Mouse (Mus musculus) hindbrain, embryonic 12.5 days (tissue): ENCODE results near the gene Plxnc1. TPM values are rescaled to one million over a fixed set of nuclear protein-coding genes. Genes with fewer than 3 reads are reported as not detected.

Experiments used
- ATAC-seq: fragments of 200-750 bp; cut with Nextera tagmentation; 2 replicates; pipeline ENCODE4 v1.8.0; 2017; ENCODE audit warnings: moderate TSS enrichment; ENCODE audit not compliant: low FRiP score
- H3K27ac ChIP-seq: fragments of 300-500 bp; sonication (generic); 2 replicates; pipeline ENCODE4 v1.5.1; 2016; ENCODE audit warnings: mild to moderate bottlenecking
- H3K27me3 ChIP-seq: fragments of 300-500 bp; sonication (generic); 2 replicates; pipeline ENCODE4 v1.6.1; 2016; ENCODE audit warnings: mild to moderate bottlenecking
- H3K36me3 ChIP-seq: fragments of 300-500 bp; sonication (generic); 2 replicates; pipeline ENCODE4 v1.6.1; 2016; ENCODE audit warnings: mild to moderate bottlenecking
- H3K4me1 ChIP-seq: fragments of 300-500 bp; sonication (generic); 2 replicates; pipeline ENCODE4 v1.6.1; 2016
- H3K4me2 ChIP-seq: fragments of 300-500 bp; sonication (generic); replicated peaks from 2 replicates; pipeline ENCODE4 v1.6.1; 2016; ENCODE audit warnings: mild to moderate bottlenecking
- H3K4me3 ChIP-seq: fragments of 300-500 bp; sonication (generic); 2 replicates; pipeline ENCODE4 v1.5.1; 2016; ENCODE audit warnings: mild to moderate bottlenecking
- H3K9ac ChIP-seq: fragments of 300-500 bp; sonication (generic); 2 replicates; pipeline ENCODE4 v1.6.1; 2016; ENCODE audit warnings: mild to moderate bottlenecking, moderate library complexity
- H3K9me3 ChIP-seq: fragments of 300-500 bp; sonication (generic); replicated peaks from 2 replicates; pipeline ENCODE4 v1.6.1; 2016; ENCODE audit warnings: mild to moderate bottlenecking
- WGBS: fragments of 180-500 bp; shearing (Covaris S2); methylation state at CpG from one replicate; pipeline ENCODE4 v1.1.7; 2016; 5-methylcytosine and 5-hydroxymethylcytosine counted together
- polyA plus RNA-seq: library from polyadenylated mRNA; unstranded; fragments of >200 nt; fragmentation: Nextera tagmentation; extraction: Ambion mirVana; gene quantifications from 2 replicates; pipeline ENCODE4 v1.2.1, GENCODE M21; 2016

The Plxnc1 gene
- polyA plus RNA-seq, 1 experiment from 2014 or later = 6.4 TPM

GRCm38 (mm10) chr10:94945206-94945711, 624 bp upstream of the Plxnc1 start:
- ATAC-seq = peak; percentile 48
- WGBS = under 1% methylated on average over 35 of the region's 36 CpGs
- H3K4me3 ChIP-seq = peak overlapping the region; percentile 78

GRCm38 (mm10) chr10:94943846-94944690, 567 bp downstream of the Plxnc1 start:
- Histone ChIP-seq H3K4me2 (peak overlapping the region; percentile 65), H3K4me1 (peaks cover 49% of the 10 kb centered on the region), H3K27me3 (peaks cover 43% of the 10 kb centered on the region), H3K36me3 (no peaks in the 10 kb centered on the region), H3K4me3 (peak overlapping the region; percentile 78), H3K9ac (peak overlapping the region; percentile 89), H3K9me3 (no peaks in the 10 kb centered on the region), H3K27ac (peak overlapping the region; percentile 95)
- ATAC-seq = peak; percentile 51
- under 1% methylated on average over 77 of the region's 110 CpGs for WGBS

More at GRCm38 (mm10) chr10:94945206-94945711, 624 bp upstream of the Plxnc1 start:
- no peaks in the 10 kb centered on the region for H3K36me3 ChIP-seq
- H3K27ac ChIP-seq = peak overlapping the region; percentile 95
- peak overlapping the region; percentile 65 for H3K4me2 ChIP-seq
- H3K9me3 ChIP-seq = no peaks in the 10 kb centered on the region
- peaks cover 45% of the 10 kb centered on the region for H3K4me1 ChIP-seq
- peaks cover 43% of the 10 kb centered on the region for H3K27me3 ChIP-seq
- peak overlapping the region; percentile 89 for H3K9ac ChIP-seq

- peak; percentile 6 for ATAC-seq
- peak overlapping the region; percentile 89 for H3K9ac ChIP-seq
- 0% methylated on average over 26 of the region's 26 CpGs for WGBS
- H3K27me3 ChIP-seq = peaks cover 43% of the 10 kb centered on the region
- no peaks in the 10 kb centered on the region for H3K36me3 ChIP-seq
- H3K4me2 ChIP-seq = peak overlapping the region; percentile 65
- peak overlapping the region; percentile 78 for H3K4me3 ChIP-seq
- H3K9me3 ChIP-seq = no peaks in the 10 kb centered on the region
- peaks cover 49% of the 10 kb centered on the region for H3K4me1 ChIP-seq
- H3K27ac ChIP-seq = peak overlapping the region; percentile 95
These were observed 1.2 kb downstream of the Plxnc1 start for GRCm38 (mm10) chr10:94943401-94943845.

- peaks cover 40% of the 10 kb centered on the region for H3K27me3 ChIP-seq
- H3K9me3 ChIP-seq = no peaks in the 10 kb centered on the region
- H3K9ac ChIP-seq = peak overlapping the region; percentile 89
- ATAC-seq = 0 out of 2 replicates have a peak, but pooled peaks have one; percentile 12
- peaks cover 49% of the 10 kb centered on the region for H3K4me1 ChIP-seq
- H3K27ac ChIP-seq = peak overlapping the region; percentile 95; the same call in 1 of the 2 replicates
- H3K4me3 ChIP-seq = peak overlapping the region; percentile 78
- 0% methylated on average over 16 of the region's 17 CpGs for WGBS
- peak overlapping the region; percentile 65 for H3K4me2 ChIP-seq
- H3K36me3 ChIP-seq = no peaks in the 10 kb centered on the region
These were observed 2.1 kb downstream of the Plxnc1 start for GRCm38 (mm10) chr10:94942449-94943041.

- 6% methylated on average over 4 of the region's 4 CpGs for WGBS
- no peak for ATAC-seq
These were observed 3.1 kb downstream of the Plxnc1 start for GRCm38 (mm10) chr10:94941551-94941950.

GRCm38 (mm10) chr10:94940786-94941185, 3.8 kb downstream of the Plxnc1 start:
- no peak overlapping the region for H3K9ac ChIP-seq
- H3K9me3 ChIP-seq = no peaks in the 10 kb centered on the region
- H3K4me1 ChIP-seq = peaks cover 45% of the 10 kb centered on the region
- no peak for ATAC-seq
- H3K27ac ChIP-seq = no peak overlapping the region
- 11% methylated on average over 7 of the region's 7 CpGs for WGBS
- no peaks in the 10 kb centered on the region for H3K36me3 ChIP-seq
- H3K4me2 ChIP-seq = peak overlapping the region; percentile 65
- H3K4me3 ChIP-seq = peak overlapping the region; percentile 11; the same call in 1 of the 2 replicates
- H3K27me3 ChIP-seq = peaks cover 31% of the 10 kb centered on the region

More at GRCm38 (mm10) chr10:94941551-94941950, 3.1 kb downstream of the Plxnc1 start:
- Histone ChIP-seq H3K27ac (no peak overlapping the region), H3K4me1 (peaks cover 49% of the 10 kb centered on the region), H3K9ac (no peak overlapping the region), H3K9me3 (no peaks in the 10 kb centered on the region), H3K27me3 (peaks cover 38% of the 10 kb centered on the region), H3K4me3 (peak overlapping the region; percentile 78), H3K4me2 (peak overlapping the region; percentile 65), H3K36me3 (no peaks in the 10 kb centered on the region)

- H3K9ac ChIP-seq = no peak overlapping the region
- H3K36me3 ChIP-seq = no peaks in the 10 kb centered on the region
- WGBS = 45% methylated on average over 2 of the region's 2 CpGs
- H3K27me3 ChIP-seq = peaks cover 29% of the 10 kb centered on the region
- no peaks in the 10 kb centered on the region for H3K9me3 ChIP-seq
- H3K27ac ChIP-seq = no peak overlapping the region
- H3K4me3 ChIP-seq = no peak overlapping the region
- no peak for ATAC-seq
- peaks cover 41% of the 10 kb centered on the region for H3K4me1 ChIP-seq
- H3K4me2 ChIP-seq = peak overlapping the region; percentile 65; the same call in 1 of the 2 replicates
These were observed 4.6 kb downstream of the Plxnc1 start for GRCm38 (mm10) chr10:94940061-94940460.

- H3K4me2 ChIP-seq = no peak overlapping the region
- no peaks in the 10 kb centered on the region for H3K36me3 ChIP-seq
- peaks cover 39% of the 10 kb centered on the region for H3K4me1 ChIP-seq
- H3K9ac ChIP-seq = no peak overlapping the region
- no peak overlapping the region for H3K27ac ChIP-seq
- WGBS = 95% methylated on average over 2 of the region's 2 CpGs
- H3K4me3 ChIP-seq = no peak overlapping the region
- ATAC-seq = no peak
- peaks cover 26% of the 10 kb centered on the region for H3K27me3 ChIP-seq
- no peaks in the 10 kb centered on the region for H3K9me3 ChIP-seq
These were observed 5.7 kb downstream of the Plxnc1 start for GRCm38 (mm10) chr10:94938899-94939298.

- Histone ChIP-seq H3K36me3 (no peaks in the 10 kb centered on the region), H3K4me1 (peaks cover 35% of the 10 kb centered on the region), H3K9me3 (no peaks in the 10 kb centered on the region), H3K27me3 (peaks cover 22% of the 10 kb centered on the region), H3K9ac (no peak overlapping the region), H3K4me3 (no peak overlapping the region), H3K27ac (no peak overlapping the region), H3K4me2 (no peak overlapping the region)
- WGBS = 92% methylated on average over 6 of the region's 6 CpGs
- no peak for ATAC-seq
These were observed 6.3 kb downstream of the Plxnc1 start for GRCm38 (mm10) chr10:94938320-94938719.

- no peak overlapping the region for H3K4me2 ChIP-seq
- no peaks in the 10 kb centered on the region for H3K9me3 ChIP-seq
- no peak overlapping the region for H3K4me3 ChIP-seq
- no peak overlapping the region for H3K27ac ChIP-seq
- H3K27me3 ChIP-seq = no peaks in the 10 kb centered on the region
- no peaks in the 10 kb centered on the region for H3K36me3 ChIP-seq
- no peak overlapping the region for H3K9ac ChIP-seq
- 91% methylated on average over 4 of the region's 4 CpGs for WGBS
- ATAC-seq = no peak
- H3K4me1 ChIP-seq = peaks cover 8% of the 10 kb centered on the region
These were observed 9.4 kb downstream of the Plxnc1 start for GRCm38 (mm10) chr10:94935270-94935669.

- no peaks in the 10 kb centered on the region for H3K36me3 ChIP-seq
- 82% methylated on average over 9 of the region's 9 CpGs for WGBS
- H3K9me3 ChIP-seq = no peaks in the 10 kb centered on the region
- peaks cover 4% of the 10 kb centered on the region; the same call in 1 of the 2 replicates for H3K4me1 ChIP-seq
- H3K9ac ChIP-seq = no peak overlapping the region
- no peak overlapping the region for H3K4me3 ChIP-seq
- no peak overlapping the region for H3K27ac ChIP-seq
- no peak for ATAC-seq
- H3K4me2 ChIP-seq = no peak overlapping the region
- no peaks in the 10 kb centered on the region for H3K27me3 ChIP-seq
These were observed 10.5 kb downstream of the Plxnc1 start for GRCm38 (mm10) chr10:94934151-94934614.
